Mouse (Mus musculus): Measurements from ENCODE around the gene Art3. TPM values are rescaled to one million over a fixed set of nuclear protein-coding genes. Genes with fewer than 3 reads are reported as not detected.

Gene Art3
- polyA plus RNA-seq, 1 experiment from 2014 or later: 2.4 TPM

Small RNA genes lying within 50 kb of the gene (microRNA-seq; reads per million reads assigned to microRNA genes)
- gene Mir6415: not detected

Other genes with a start within 250 kb of the Art3 start
- gene G3bp2, start 248.1 kb upstream of the Art3 start, polyA plus RNA-seq (2015; fragmentation: Nextera tagmentation; extraction: Ambion mirVana): 202 and 213 TPM in 2 replicates
- gene Uso1, start 193.9 kb upstream of the Art3 start, polyA plus RNA-seq (2015; fragmentation: Nextera tagmentation; extraction: Ambion mirVana): 45.4 and 47.0 TPM in 2 replicates
- not detected in 2 replicates for gene U90926, start 116.4 kb upstream of the Art3 start, polyA plus RNA-seq (2015; fragmentation: Nextera tagmentation; extraction: Ambion mirVana)
- 0.39 TPM in 1 of 2 replicates, not detected in the other for gene Ppef2, start 75.5 kb upstream of the Art3 start, polyA plus RNA-seq (2015; fragmentation: Nextera tagmentation; extraction: Ambion mirVana)
- gene Naaa, start 53.7 kb upstream of the Art3 start, polyA plus RNA-seq (2015; fragmentation: Nextera tagmentation; extraction: Ambion mirVana): 8.7 and 10.2 TPM in 2 replicates
- 41.0 and 44.8 TPM in 2 replicates for gene Sdad1, start 21.3 kb upstream of the Art3 start, polyA plus RNA-seq (2015; fragmentation: Nextera tagmentation; extraction: Ambion mirVana)
- not detected in 2 replicates for gene Cxcl9, start 3.7 kb upstream of the Art3 start, polyA plus RNA-seq (2015; fragmentation: Nextera tagmentation; extraction: Ambion mirVana)
- 0.45 and 0.73 TPM in 2 replicates for gene Cxcl10, start 17.1 kb downstream of the Art3 start, polyA plus RNA-seq (2015; fragmentation: Nextera tagmentation; extraction: Ambion mirVana)
- gene Nup54, start 103.4 kb downstream of the Art3 start, polyA plus RNA-seq (2015; fragmentation: Nextera tagmentation; extraction: Ambion mirVana): 52.7 and 57.0 TPM in 2 replicates
- gene Scarb2, start 175.0 kb downstream of the Art3 start, polyA plus RNA-seq (2015; fragmentation: Nextera tagmentation; extraction: Ambion mirVana): 7.9 and 9.0 TPM in 2 replicates
- gene Fam47e, start 223.2 kb downstream of the Art3 start, polyA plus RNA-seq (2015; fragmentation: Nextera tagmentation; extraction: Ambion mirVana): 0.32 and 0.58 TPM in 2 replicates

All from embryonic facial prominence, embryonic 13.5 days (tissue).